17 mouse cellular contexts compared by ENCODE assay signal in the genomic region with DNA sequence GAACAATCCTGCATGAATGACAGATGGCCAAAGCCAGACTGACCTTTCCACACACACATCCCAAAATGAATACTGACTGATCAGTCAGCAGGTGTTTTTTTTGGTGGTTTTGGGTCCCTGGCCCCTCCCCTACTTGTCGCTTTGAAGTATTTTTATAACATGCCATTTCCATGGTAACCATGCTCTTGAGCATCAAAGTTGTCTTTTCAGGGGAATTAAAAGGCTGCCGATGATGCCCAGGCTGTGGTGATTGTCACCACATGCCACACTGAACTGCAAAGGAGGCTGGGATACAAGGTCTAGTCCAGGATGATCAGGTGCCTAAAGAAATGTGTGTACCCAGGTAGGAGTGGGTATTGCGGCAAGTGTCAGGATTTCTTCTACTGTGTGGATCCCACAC.
A peak's percentile ranks its signal among the peaks of the same experiment; 100 is the strongest.
DNase-seq lines count a peak whose midpoint lies in the region; ATAC-seq and TF ChIP-seq lines count a peak whose summit lies in the region.
"Had no signal": no experiment of that assay in that cellular context is flagged by ENCODE, and none has a peak within 500 bp of the region (broad histone marks: within the 10 kb centered on the region; RNA-seq: fewer than 3 reads in every experiment).

No protein-coding gene starts in this region.

- no peak overlapping the region for H3K4me2 ChIP-seq in forebrain, embryonic 16.5 days (ENCODE audit: low read length)
- H3K4me2 ChIP-seq in forebrain, embryonic 12.5 days: no peak overlapping the region
- H3K4me2 ChIP-seq in midbrain, postnatal 0 days (ENCODE audit: low read depth, low read length, poor library complexity, severe bottlenecking): no peak overlapping the region
- H3K4me2 ChIP-seq: heart, embryonic 11.5 days had no signal

- 0 out of 2 replicates have a peak, but pooled peaks have one; percentile 47 for ATAC-seq in forebrain, embryonic 16.5 days
- no peak for ATAC-seq in forebrain, embryonic 12.5 days (ENCODE audit: low FRiP score)
- peak; percentile 71 for ATAC-seq in midbrain, postnatal 0 days (ENCODE audit: low FRiP score)
- ATAC-seq in frontal cortex, adult (ENCODE audit: low TSS enrichment): no peak
- ATAC-seq: hindbrain, postnatal 0 days; liver, postnatal 0 days had no signal

- WGBS in forebrain, embryonic 16.5 days: 54% methylated on average over 3 of the region's 3 CpGs
- 69% methylated on average over 3 of the region's 3 CpGs for WGBS in forebrain, embryonic 12.5 days
- 45% methylated on average over 3 of the region's 3 CpGs for WGBS in midbrain, postnatal 0 days
- WGBS in midbrain, embryonic 10.5 days: 78% methylated on average over 3 of the region's 3 CpGs

- DNase-seq in midbrain, postnatal 0 days (ENCODE audit: low spot score): no peak
- DNase-seq in midbrain, embryonic 10.5 days (ENCODE audit: low spot score): no peak
- peak; percentile 24 to 27 for DNase-seq in thymus, postnatal 10 days (ENCODE audit: low spot score in 2 of 2)
- DNase-seq in lung, adult 18-20 months: no peak
- DNase-seq: adrenal gland, postnatal 10 days; cerebellum, adult 8-10 months; cerebellum, postnatal 36 days; gastrocnemius, postnatal 14 days; kidney, adult 9 months; kidney, postnatal 14 days; liver, postnatal 0 days; lung, postnatal 10 days had no signal

- H3K9me3 ChIP-seq in forebrain, embryonic 16.5 days (ENCODE audit: control insufficient read depth, low read length): no peaks in the 10 kb centered on the region
- H3K9me3 ChIP-seq in forebrain, embryonic 12.5 days: no peaks in the 10 kb centered on the region
- no peaks in the 10 kb centered on the region for H3K9me3 ChIP-seq in midbrain, postnatal 0 days (ENCODE audit: low read length)
- H3K9me3 ChIP-seq in midbrain, embryonic 10.5 days (replicated peaks): no peaks in the 10 kb centered on the region

- no peak overlapping the region for H3K27ac ChIP-seq in forebrain, embryonic 16.5 days (ENCODE audit: low read length)
- H3K27ac ChIP-seq in forebrain, embryonic 12.5 days: no peak overlapping the region
- no peak overlapping the region for H3K27ac ChIP-seq in midbrain, postnatal 0 days (ENCODE audit: low read depth, low read length)
- H3K27ac ChIP-seq in midbrain, embryonic 10.5 days (replicated peaks): no peak overlapping the region
- H3K27ac ChIP-seq: hindbrain, postnatal 0 days had no signal

- H3K27me3 ChIP-seq in forebrain, embryonic 16.5 days (replicated peaks; ENCODE audit: control insufficient read depth, insufficient read depth, low read length): no peaks in the 10 kb centered on the region
- H3K27me3 ChIP-seq in forebrain, embryonic 12.5 days: no peaks in the 10 kb centered on the region
- no peaks in the 10 kb centered on the region for H3K27me3 ChIP-seq in midbrain, postnatal 0 days (ENCODE audit: insufficient read depth, low read length)
- no peaks in the 10 kb centered on the region for H3K27me3 ChIP-seq in midbrain, embryonic 10.5 days (ENCODE audit: low read depth, poor library complexity, severe bottlenecking)

- H3K9ac ChIP-seq in forebrain, embryonic 16.5 days (replicated peaks; ENCODE audit: low read depth, low read length): no peak overlapping the region
- H3K9ac ChIP-seq in forebrain, embryonic 12.5 days: no peak overlapping the region
- no peak overlapping the region for H3K9ac ChIP-seq in midbrain, postnatal 0 days (replicated peaks; ENCODE audit: low read length, poor library complexity, severe bottlenecking)
- H3K9ac ChIP-seq: liver, postnatal 0 days had no signal

- H3K4me1 ChIP-seq in forebrain, embryonic 16.5 days (replicated peaks; ENCODE audit: control insufficient read depth, insufficient read depth, low read length): no peaks in the 10 kb centered on the region; the same call in 1 of the 2 replicates
- H3K4me1 ChIP-seq in forebrain, embryonic 12.5 days: peaks cover 9% of the 10 kb centered on the region
- H3K4me1 ChIP-seq in midbrain, postnatal 0 days (ENCODE audit: insufficient read depth, low read length): peaks cover 5% of the 10 kb centered on the region; the same call in 1 of the 2 replicates
- H3K4me1 ChIP-seq in midbrain, embryonic 10.5 days: peaks cover 26% of the 10 kb centered on the region

- H3K36me3 ChIP-seq in forebrain, embryonic 16.5 days (ENCODE audit: control insufficient read depth, insufficient read depth): no peaks in the 10 kb centered on the region
- no peaks in the 10 kb centered on the region for H3K36me3 ChIP-seq in forebrain, embryonic 12.5 days (replicated peaks)
- no peaks in the 10 kb centered on the region for H3K36me3 ChIP-seq in midbrain, postnatal 0 days (ENCODE audit: insufficient read depth, low read length)
- no peaks in the 10 kb centered on the region for H3K36me3 ChIP-seq in midbrain, embryonic 10.5 days

- no peak for TF ChIP-seq CTCF in midbrain, postnatal 0 days (IDR thresholded peaks at IDR 0.05)

- H3K4me3 ChIP-seq in forebrain, embryonic 16.5 days (replicated peaks; ENCODE audit: low read length): no peak overlapping the region
- H3K4me3 ChIP-seq in forebrain, embryonic 12.5 days (replicated peaks): no peak overlapping the region
- no peak overlapping the region for H3K4me3 ChIP-seq in midbrain, postnatal 0 days (ENCODE audit: low read depth, low read length)
- no peak overlapping the region for H3K4me3 ChIP-seq in midbrain, embryonic 10.5 days

Comparison
In these comparisons a context has a peak if more than half of its experiments do, and no peak if none do; other contexts are left out.
1. ATAC-seq: peak in forebrain, embryonic 16.5 days (single experiment) and midbrain, postnatal 0 days (single experiment); none in forebrain, embryonic 12.5 days (single experiment) and frontal cortex, adult (single experiment).
2. DNase-seq: peak in thymus, postnatal 10 days (2 of 2); none in midbrain, postnatal 0 days (single experiment), midbrain, embryonic 10.5 days (single experiment) and lung, adult 18-20 months (0 of 2).